Mouse (Mus musculus) thymus, postnatal 36 days (tissue): ENCODE results near the gene Rubcnl.
A peak's percentile ranks its signal among the peaks of the same experiment; 100 is the strongest.

Experiments used
- DNase-seq, 2 experiments: peaks; one replicate each; pipeline ENCODE4 v3.0.0; 2022; ENCODE audit warnings: mixed read lengths in 2 of 2

Rubcnl gene

GRCm38 (mm10) chr14:75015856-75016714 is at the start of gene Rubcnl:
Gene Rubcnl, plus strand, starts transcription at chr14:75016027.
- peak; percentile 62 to 68 for DNase-seq

DNA sequence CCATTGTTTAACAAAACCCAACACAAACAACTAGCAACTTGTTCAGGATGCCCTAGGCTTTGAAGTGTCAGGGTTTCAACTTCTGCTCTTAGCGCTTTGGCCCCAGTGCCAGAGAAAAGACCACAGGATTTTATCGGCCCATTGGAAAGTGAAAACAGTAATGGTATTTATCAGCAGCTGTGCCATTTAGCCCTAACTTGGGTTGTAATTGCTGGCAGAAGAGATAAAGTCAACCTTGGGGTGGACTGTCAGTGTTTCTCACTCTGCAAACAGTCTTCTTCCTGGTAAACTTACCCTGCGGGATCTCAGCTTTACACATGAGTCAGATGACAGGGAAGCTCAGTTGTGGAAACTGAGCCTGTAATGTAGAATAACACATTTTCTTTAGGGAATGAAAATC is 43.6 kb upstream of the Rubcnl start:
- DNase-seq, result no peak

DNA sequence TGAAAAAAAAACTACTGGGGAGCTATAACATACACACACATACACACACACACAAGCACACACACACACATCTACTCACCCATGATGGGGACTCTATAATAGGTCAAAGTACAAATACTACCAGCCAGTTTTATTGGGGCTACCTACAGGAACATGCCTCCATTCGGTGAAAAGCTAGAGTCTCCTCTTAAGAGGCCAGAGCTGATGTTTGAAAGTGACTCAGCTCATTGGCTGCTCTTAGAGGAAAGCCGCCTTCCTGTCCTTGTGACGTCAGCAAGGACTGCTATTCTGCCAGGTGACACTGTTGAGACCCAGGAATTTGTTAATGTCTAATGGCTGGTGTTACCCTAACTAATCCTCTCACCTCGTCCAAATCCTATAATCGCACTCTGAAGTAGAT is 43.1 kb upstream of the Rubcnl start:
- no peak for DNase-seq

DNA sequence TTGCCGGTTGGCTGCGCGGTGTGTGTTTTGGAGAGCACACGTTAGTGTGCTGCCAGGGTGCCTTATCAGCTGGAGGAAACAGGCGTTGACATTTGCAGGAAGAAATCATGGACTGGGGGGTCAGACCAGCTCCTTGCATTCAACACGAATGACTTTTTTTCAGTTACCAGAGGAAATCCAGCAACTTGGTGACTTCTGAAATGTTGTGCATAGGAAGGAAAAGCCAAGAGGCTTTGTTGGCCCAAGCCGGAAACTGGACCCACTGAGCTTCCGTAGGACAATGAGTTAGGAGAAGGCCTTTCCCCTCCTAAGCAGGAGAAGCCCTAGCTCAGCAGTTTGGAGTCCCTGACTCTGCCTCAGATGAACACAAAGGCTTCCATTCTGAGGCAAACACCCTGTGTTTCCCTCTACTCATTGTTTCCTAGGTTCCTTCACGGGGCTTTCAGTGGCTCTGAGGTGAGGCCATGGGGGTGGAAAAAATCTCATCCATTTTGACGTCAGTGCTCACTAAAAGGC is 41.6 kb upstream of the Rubcnl start:
- DNase-seq, result no peak

- DNase-seq, result no peak
Measured at GRCm38 (mm10) chr14:74976972-74977371, 38.9 kb upstream of the Rubcnl start.

DNA sequence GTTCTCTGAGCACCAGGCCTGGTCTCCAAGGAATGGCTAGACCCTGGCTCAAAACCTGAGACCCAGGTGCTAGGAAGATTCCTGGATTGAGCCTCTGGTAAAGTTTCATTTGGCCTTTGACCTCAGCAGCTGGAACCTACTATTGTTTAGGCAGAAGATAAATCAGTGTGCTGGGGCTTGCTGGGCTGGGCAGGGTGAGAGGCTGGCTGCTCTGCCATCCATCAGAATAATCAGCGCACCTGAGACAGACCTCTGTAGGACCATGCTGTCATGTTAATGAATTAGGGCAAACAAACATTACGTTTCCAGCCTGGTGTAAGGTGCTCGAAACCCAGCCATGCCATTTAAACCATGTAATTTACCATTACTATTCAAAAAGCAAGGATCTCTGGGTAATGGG is 34.8 kb upstream of the Rubcnl start:
- DNase-seq, result no peak

- DNase-seq, result no peak
Measured at GRCm38 (mm10) chr14:74983079-74983478, 32.7 kb upstream of the Rubcnl start.

- peak; percentile 24 to 48 for DNase-seq
Measured at GRCm38 (mm10) chr14:74984817-74985391, 30.9 kb upstream of the Rubcnl start.

DNA sequence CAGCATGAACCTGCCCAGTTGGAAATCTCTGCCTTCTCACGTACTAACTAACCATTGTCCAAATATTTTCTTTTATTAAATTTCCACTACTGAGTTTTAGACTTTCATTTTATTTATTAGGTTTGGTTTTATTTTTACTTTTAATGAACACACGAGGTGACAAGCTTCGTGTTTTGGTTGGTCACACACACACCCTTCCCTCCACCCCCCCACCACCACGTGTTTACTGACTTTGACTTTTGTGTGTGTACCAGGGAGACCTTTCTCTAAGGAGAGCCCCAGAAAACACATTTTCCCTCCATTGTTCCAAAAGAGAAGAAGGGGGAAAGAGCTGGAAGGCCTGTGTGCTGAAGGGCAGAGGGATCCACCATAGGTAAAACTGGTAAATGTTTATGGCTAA is 30.2 kb upstream of the Rubcnl start:
- DNase-seq, result no peak

DNA sequence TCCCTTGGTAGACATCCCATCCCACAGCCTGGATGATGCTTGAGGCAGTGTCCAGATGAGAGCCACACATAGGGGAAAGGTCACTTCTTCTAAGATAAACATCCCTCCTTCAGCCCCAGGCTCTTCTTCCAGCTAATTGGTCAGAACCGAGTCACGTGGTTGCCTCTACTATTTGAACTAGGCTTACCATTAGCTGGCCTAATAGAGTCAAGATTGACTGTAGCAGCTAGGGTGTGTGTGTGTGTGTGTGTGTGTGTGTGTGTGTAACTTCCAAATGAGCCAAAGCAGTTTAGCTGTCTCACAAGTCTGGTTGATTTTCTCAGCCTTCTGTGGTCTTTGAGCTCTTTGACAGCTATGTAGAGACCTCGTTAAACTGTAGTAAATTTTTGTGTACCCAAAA is 29.3 kb upstream of the Rubcnl start:
- DNase-seq, result no peak

GRCm38 (mm10) chr14:74989322-74989721 is 26.5 kb upstream of the Rubcnl start:
- DNase-seq, result no peak

GRCm38 (mm10) chr14:74989909-74990308 is 25.9 kb upstream of the Rubcnl start:
- DNase-seq, result no peak

DNA sequence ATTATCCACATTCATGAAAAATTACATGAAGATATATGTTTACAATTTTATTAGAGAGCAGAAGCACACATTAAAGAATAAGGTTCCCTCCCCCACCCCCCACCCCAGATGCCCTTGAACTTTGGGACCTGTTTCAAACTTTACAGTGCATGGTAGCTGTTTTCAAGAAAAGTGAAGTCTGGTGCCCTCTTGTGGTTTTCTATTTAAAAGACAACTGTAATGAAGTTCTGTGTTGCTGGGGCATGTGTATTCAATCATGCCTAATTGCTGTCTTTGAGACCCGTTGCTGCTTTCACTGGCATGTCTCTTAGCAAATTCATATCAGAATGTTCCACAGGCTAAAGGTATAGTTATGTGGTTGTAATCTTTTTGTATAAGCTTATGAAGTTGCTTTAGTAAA is 25.3 kb upstream of the Rubcnl start:
- DNase-seq, result no peak

DNA sequence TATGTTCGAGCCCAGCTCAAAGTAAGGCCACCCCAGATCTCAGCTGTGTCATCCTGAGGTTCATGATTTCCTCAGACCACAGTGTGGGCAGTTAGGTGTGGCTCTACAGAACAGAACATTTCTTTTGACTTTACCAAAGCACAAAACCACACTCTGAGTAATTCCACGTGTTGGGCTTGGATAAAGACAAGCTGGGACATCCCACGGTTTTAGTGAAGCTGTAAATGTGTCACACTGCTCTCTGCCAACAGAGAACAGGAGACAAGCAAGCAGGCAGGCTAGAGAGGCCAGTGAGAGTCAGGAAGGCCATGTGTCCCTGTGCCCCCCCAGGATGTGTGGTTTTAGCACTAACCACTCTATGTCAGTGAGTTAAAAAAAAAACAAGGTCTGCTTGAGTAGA is 19.3 kb upstream of the Rubcnl start:
- DNase-seq, result no peak

- DNase-seq, result no peak
Measured at GRCm38 (mm10) chr14:74997041-74997440, 18.8 kb upstream of the Rubcnl start.

GRCm38 (mm10) chr14:75001364-75001763 is 14.5 kb upstream of the Rubcnl start:
- no peak for DNase-seq

DNA sequence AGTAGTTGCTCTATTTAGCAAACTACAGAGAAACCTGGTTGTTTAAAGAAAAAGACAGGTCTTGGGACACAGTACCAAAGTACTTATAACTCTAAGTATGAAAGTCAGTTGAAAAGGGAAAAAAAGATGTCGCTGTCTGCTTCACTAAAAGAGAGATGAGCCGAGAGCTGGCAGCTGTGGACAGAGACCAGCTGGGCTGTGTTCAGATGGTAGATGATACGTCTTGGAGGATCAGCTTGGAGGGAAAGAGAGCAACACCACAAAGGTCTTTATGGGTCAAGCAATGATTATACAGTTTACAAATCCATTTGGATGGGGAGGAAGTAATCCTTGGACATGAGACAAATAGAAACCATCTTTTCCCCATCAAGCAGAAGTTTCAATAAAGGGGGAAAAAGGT is 12.5 kb upstream of the Rubcnl start:
- DNase-seq, result no peak

- DNase-seq, result no peak
Measured at GRCm38 (mm10) chr14:75005478-75006199, 10.2 kb upstream of the Rubcnl start.

- DNase-seq, result no peak
Measured at GRCm38 (mm10) chr14:75010346-75010745, 5.5 kb upstream of the Rubcnl start.

DNA sequence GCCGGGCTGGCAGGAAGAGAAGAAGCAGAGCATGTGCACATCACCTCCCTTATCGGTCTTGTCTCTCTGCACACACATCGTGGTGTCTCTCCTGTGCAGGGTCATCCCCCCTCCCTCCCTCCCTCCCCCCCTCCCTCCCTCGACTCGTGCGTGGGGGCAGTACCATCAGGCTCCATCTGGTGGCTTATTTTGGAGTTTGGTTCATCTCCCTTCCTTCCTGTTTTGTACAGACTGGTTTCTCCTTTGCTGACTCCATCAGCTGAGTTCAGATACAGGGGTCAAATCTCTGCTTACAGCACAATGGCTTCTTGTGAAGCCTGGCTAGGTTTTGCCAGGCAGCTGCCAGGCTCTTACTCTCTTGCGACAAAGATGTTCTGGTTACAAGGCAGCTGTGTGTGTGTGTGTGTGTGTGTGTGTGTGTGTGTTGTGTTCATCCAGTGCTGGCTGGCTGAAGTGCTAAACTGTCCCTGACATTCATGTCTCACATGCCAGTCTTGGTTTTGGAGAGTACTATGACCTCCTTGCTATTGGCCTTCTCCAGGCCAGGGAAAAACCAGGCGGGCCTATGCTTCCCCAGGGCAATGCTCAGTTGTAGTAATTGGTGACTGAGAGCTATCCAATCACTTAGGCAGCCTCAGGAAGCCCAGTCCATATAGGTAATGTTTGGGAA is 4.7 kb upstream of the Rubcnl start:
- DNase-seq, result no peak

DNA sequence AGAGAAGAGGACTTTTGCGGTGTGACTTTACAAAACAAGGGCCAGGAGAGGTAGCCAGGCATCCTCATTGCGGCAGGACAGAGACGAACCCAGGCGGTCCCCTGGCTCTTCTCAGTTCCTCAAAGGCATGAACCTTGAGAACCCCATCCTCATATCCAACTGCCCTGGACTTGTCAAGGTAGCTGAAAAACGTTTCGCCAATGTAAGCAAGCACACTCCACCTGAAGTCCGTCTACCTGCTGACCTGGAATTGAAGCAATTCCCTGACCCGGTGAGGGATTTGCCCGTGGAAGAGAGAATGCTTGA is 841 bp downstream of the Rubcnl start:
- DNase-seq, result no peak

- DNase-seq, result no peak
Measured at GRCm38 (mm10) chr14:75017277-75017676, 1.4 kb downstream of the Rubcnl start.
